Mouse (Mus musculus) midbrain, embryonic 11.5 days (tissue): ENCODE data around the gene Kcnj10. TPM values are rescaled to one million over a fixed set of nuclear protein-coding genes. Genes with fewer than 3 reads are reported as not detected.

Source experiments
- ATAC-seq: fragments of 200-750 bp; cut with Nextera tagmentation; 2 replicates; pipeline ENCODE4 v1.8.0; 2017; ENCODE audit warnings: moderate TSS enrichment, moderate library complexity; ENCODE audit not compliant: low FRiP score
- DNase-seq: peaks from one replicate; pipeline ENCODE4 v3.0.0; 2015; ENCODE audit warnings: low spot score; ENCODE audit errors: missing footprints
- H3K27ac ChIP-seq: fragments of 300-500 bp; sonication (generic); 2 replicates; pipeline ENCODE4 v1.5.1; 2014; ENCODE audit warnings: low read depth, low read length
- H3K27me3 ChIP-seq: fragments of 300-500 bp; sonication (generic); 2 replicates; pipeline ENCODE4 v1.6.1; 2014; ENCODE audit warnings: mild to moderate bottlenecking, low read length, moderate library complexity, mixed read lengths; ENCODE audit not compliant: control insufficient read depth, insufficient read depth
- H3K36me3 ChIP-seq: fragments of 300-500 bp; sonication (generic); 2 replicates; pipeline ENCODE4 v1.6.1; 2014; ENCODE audit warnings: mild to moderate bottlenecking, low read length, moderate library complexity, mixed read lengths; ENCODE audit not compliant: control insufficient read depth, insufficient read depth
- H3K4me1 ChIP-seq: fragments of 300-500 bp; sonication (generic); 2 replicates; pipeline ENCODE4 v1.6.1; 2014; ENCODE audit warnings: low read length; ENCODE audit not compliant: control insufficient read depth, insufficient read depth
- H3K4me2 ChIP-seq: fragments of 300-500 bp; sonication (generic); 2 replicates; pipeline ENCODE4 v1.6.1; 2014; ENCODE audit warnings: mild to moderate bottlenecking, moderate library complexity
- H3K4me3 ChIP-seq: fragments of 300-500 bp; sonication (generic); 2 replicates; pipeline ENCODE4 v1.5.1; 2014; ENCODE audit warnings: low read depth, low read length
- H3K9ac ChIP-seq: fragments of 300-500 bp; sonication (generic); 2 replicates; pipeline ENCODE4 v1.6.1; 2014; ENCODE audit warnings: low read length
- H3K9me3 ChIP-seq: fragments of 300-500 bp; sonication (generic); 2 replicates; pipeline ENCODE4 v1.6.1; 2016; ENCODE audit warnings: low read length; ENCODE audit not compliant: control insufficient read depth
- WGBS: fragments of 180-500 bp; shearing (Covaris S2); extraction: QIAGEN DNeasy Blood & Tissue Kit; methylation state at CpG from one replicate; pipeline ENCODE4 v1.1.7; 2014; 5-methylcytosine and 5-hydroxymethylcytosine counted together
- polyA plus RNA-seq: library from polyadenylated mRNA; unstranded; fragments of >200 nt; fragmentation: Nextera tagmentation; extraction: Ambion mirVana; gene quantifications from 2 replicates; pipeline ENCODE4 v1.2.1, GENCODE M21; 2014

Gene Kcnj10
- polyA plus RNA-seq, 1 experiment from 2014 or later = 0.75 TPM

DNA sequence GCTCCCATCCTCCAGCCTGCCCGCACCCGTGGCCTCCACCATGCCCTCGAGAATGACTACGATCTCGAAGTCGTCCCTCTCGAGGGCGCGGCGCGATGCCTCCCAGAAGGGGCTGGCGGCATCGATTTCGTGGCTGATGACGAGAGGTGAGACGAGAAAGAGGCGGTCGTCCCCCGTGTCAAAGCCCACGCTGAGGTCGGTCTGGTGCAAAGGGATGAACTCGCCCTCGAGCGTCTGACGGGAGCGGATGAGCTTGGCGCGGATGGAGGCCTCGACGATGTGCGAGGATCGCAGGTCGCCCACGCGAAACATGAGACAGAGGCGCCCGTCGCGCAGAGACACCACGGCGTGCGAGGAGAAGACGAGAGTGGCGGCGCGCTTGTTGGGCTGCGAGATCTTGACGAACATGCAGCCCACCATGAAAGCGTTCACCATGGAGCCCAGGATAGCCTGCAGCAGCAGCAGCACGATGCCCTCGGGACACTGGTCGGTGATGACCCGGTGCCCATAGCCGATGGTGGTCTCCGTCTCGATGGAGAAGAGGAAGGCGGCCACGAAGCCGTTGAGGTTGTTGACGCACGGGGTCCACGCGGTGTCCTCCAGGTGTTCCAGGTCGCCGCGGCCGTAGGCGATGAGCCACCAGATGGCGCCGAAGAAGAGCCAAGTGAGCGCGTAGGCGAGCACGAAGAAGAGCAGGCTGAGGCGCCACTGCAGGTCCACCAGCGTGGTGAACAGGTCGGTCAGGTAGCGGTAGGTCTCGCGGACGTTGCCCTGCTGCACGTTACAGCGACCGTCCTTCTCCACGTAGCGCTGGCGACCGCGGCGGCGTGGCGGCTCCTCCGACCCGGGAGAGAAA lies 15.1 kb upstream of the Kcnj10 start:
- Histone ChIP-seq H3K4me3 (peak overlapping the region; percentile 38), H3K27ac (no peak overlapping the region), H3K4me1 (peaks cover 30% of the 10 kb centered on the region), H3K9ac (peak overlapping the region; percentile 52), H3K9me3 (no peaks in the 10 kb centered on the region), H3K36me3 (no peaks in the 10 kb centered on the region), H3K4me2 (peak overlapping the region; percentile 71), H3K27me3 (peaks cover 37% of the 10 kb centered on the region)
- ATAC-seq = peak; percentile 27
- 22% methylated on average over 94 of the region's 94 CpGs for WGBS
- DNase-seq = no peak

DNA sequence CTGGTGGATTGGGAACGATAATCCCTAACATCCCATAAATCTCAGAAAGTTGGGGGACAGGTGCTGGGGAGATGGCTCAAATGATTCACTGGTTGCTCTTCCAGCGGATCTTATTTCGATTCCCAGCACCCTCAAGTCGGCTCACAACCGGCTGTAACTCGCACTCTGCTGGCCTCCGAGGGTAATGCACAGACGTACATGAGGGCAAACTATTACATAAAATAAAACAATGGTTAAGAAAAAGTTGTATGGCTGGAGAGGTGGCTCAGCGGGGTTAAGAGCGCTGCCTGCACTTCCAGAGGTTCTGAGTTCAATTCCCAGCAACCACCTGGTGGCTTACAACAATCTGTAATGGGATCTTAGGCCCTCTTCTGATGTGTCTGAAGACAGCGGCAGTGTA lies 14.3 kb upstream of the Kcnj10 start:
- no peak for ATAC-seq
- Histone ChIP-seq H3K36me3 (no peaks in the 10 kb centered on the region), H3K4me1 (peaks cover 30% of the 10 kb centered on the region), H3K4me2 (peak overlapping the region; percentile 71), H3K27me3 (peaks cover 37% of the 10 kb centered on the region), H3K9ac (no peak overlapping the region), H3K9me3 (no peaks in the 10 kb centered on the region), H3K27ac (no peak overlapping the region), H3K4me3 (peak overlapping the region; percentile 38; the same call in 1 of the 2 replicates)
- DNase-seq = peak; percentile 81
- 60% methylated on average over 11 of the region's 11 CpGs for whole genome bisulfite sequencing

DNA sequence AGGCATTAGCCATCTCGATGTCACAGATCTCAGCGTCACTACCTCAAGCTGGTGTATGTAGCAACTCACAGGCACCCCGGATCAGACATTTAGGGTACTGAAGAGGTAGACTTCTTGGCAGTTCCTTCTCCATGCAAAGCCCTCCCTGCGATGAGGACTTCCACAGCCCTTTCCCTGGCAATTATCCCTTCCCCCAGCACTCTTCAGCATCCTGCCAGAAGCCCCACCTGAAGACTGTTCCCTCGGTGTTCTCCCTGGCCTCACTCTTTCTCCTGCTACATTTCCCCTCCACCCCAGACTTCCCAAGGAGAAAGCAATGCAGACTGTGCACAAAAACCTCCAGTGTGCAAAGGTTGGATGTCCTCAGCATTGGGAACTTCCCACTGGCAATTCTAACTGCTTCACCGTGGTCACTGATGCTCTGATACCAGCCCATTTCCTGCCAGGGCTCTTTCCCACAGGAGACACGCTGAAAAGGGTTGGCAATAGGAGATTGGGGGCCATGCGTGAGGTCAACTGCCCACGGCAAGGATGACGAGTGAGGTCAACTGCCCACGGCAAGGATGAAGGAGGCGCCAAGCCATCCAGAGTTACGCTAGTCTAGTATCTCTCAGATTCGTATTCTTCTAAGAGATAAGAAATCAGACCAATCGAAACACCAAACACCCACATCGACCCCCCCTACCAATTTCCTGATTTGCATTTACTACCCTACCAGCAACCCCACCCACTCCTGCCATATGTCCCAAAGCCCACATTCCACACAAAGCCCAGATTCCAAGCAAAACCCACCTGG lies 13.6 kb upstream of the Kcnj10 start:
- Histone ChIP-seq H3K9ac (no peak overlapping the region), H3K27ac (no peak overlapping the region), H3K27me3 (peaks cover 35% of the 10 kb centered on the region), H3K9me3 (no peaks in the 10 kb centered on the region), H3K4me2 (no peak overlapping the region), H3K36me3 (no peaks in the 10 kb centered on the region), H3K4me3 (no peak overlapping the region), H3K4me1 (peaks cover 30% of the 10 kb centered on the region)
- WGBS = 93% methylated on average over 16 of the region's 16 CpGs
- peak; percentile 73 for DNase-seq
- no peak for ATAC-seq

DNA sequence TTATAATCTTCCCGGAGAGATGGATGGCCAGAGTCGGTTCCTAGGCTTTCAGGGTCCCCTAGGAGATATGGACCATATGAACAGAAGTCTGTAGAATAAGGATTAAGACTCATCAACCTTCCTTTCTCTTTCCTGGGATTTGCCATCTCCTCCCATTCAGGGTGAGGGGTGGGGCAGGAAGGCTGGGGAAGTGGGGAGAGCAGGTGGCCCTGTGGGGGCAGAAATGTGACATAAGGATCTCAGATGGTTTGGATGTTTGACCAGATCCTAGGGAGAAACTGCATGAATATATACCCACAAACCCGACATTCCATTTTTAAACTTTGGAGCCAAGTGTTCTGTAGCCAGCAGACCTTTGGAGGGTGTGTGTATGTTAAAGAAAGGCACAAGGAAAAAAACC lies 13.0 kb upstream of the Kcnj10 start:
- Histone ChIP-seq H3K4me2 (no peak overlapping the region), H3K36me3 (no peaks in the 10 kb centered on the region), H3K9ac (no peak overlapping the region), H3K27me3 (peaks cover 35% of the 10 kb centered on the region), H3K4me1 (peaks cover 23% of the 10 kb centered on the region), H3K4me3 (no peak overlapping the region), H3K9me3 (no peaks in the 10 kb centered on the region), H3K27ac (no peak overlapping the region)
- ATAC-seq = no peak
- WGBS = 90% methylated on average over 3 of the region's 3 CpGs
- DNase-seq = no peak

DNA sequence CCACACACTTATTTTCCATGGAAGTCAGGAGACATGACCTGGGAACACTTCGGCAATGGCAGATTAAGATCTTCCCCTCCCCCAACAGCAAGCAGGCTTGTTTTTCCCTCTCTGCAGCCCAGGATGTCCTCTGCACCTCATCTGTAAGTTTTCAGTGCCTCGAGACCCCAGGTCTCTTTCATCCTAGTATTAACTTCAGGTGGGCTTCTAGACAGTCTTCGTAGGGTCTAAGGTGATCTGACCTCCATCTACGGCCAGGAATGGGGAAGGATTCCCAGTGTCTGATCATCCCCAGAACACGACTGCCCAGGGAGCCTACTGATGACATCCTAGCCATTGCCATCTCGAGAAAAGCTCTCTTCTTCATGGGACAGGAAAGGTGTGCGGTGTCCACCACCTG lies 12.5 kb upstream of the Kcnj10 start:
- Histone ChIP-seq H3K27ac (no peak overlapping the region), H3K36me3 (no peaks in the 10 kb centered on the region), H3K27me3 (peaks cover 35% of the 10 kb centered on the region), H3K4me1 (peaks cover 19% of the 10 kb centered on the region), H3K4me2 (no peak overlapping the region), H3K9ac (no peak overlapping the region), H3K9me3 (no peaks in the 10 kb centered on the region), H3K4me3 (no peak overlapping the region)
- DNase-seq = no peak
- WGBS = 82% methylated on average over 7 of the region's 7 CpGs
- no peak for ATAC-seq

DNA sequence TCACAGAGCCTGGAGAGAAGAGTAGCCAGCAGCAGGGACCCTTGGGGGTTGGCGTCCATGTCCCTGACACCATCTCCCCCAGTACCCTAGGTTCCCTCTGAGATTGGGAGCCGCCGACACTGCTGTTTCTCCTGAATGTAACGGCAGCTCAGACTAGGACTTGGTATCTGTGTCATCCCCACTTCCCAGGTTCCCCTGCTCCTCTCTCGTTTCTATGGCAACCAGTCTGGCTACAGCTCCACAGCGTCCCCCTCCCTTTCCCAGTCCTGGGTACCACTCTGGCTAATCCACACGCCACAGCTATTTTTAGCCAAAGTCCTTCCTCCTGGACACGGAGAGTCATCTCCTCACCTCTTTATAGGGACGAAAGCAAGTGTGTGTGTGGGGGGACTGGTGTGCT lies 11.9 kb upstream of the Kcnj10 start, which contains the start of gene Kcnj9:
Kcnj9 (minus strand) TSS at position 188 of the 400 bp plus-strand sequence.
- Histone ChIP-seq H3K4me1 (peaks cover 16% of the 10 kb centered on the region), H3K27me3 (peaks cover 35% of the 10 kb centered on the region), H3K9me3 (no peaks in the 10 kb centered on the region), H3K9ac (peak within 1 kb of the TSS; percentile 13), H3K4me3 (no peak within 1 kb of the TSS), H3K27ac (no peak within 1 kb of the TSS), H3K4me2 (peak within 1 kb of the TSS; percentile 25; the same call in 1 of the 2 replicates), H3K36me3 (no peaks in the 10 kb centered on the region)
- peak; percentile 88 for DNase-seq
- peak; percentile 82 for ATAC-seq
- WGBS = 18% methylated on average over 9 of the region's 9 CpGs

DNA sequence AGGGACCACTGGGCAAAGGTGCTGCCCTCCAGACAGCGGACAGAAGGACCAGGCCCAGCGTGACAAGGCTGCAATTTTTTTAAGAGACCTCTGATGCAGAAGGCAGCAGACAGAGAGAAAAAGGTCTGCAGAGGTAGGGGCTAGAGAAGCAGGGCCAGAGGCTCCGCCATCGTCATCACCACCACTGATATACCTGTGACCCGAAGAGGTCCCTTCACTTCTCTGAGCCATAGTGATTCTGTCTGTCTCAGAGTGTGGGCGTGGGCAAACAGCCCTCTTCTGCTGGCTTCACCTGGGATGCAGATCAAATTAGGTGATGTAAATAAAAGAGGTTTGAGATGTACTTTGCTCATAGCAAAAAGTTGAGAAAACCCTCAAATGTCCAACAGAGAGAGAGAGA lies 11.4 kb upstream of the Kcnj10 start:
- Histone ChIP-seq H3K27me3 (peaks cover 35% of the 10 kb centered on the region), H3K4me3 (no peak overlapping the region), H3K36me3 (no peaks in the 10 kb centered on the region), H3K4me2 (no peak overlapping the region), H3K9me3 (no peaks in the 10 kb centered on the region), H3K27ac (no peak overlapping the region), H3K9ac (peak overlapping the region; percentile 13; the same call in 1 of the 2 replicates), H3K4me1 (peaks cover 16% of the 10 kb centered on the region)
- DNase-seq (no peak), ATAC-seq (peak; percentile 3; the same call in 1 of the 2 replicates)
- 69% methylated on average over 6 of the region's 6 CpGs for WGBS

DNA sequence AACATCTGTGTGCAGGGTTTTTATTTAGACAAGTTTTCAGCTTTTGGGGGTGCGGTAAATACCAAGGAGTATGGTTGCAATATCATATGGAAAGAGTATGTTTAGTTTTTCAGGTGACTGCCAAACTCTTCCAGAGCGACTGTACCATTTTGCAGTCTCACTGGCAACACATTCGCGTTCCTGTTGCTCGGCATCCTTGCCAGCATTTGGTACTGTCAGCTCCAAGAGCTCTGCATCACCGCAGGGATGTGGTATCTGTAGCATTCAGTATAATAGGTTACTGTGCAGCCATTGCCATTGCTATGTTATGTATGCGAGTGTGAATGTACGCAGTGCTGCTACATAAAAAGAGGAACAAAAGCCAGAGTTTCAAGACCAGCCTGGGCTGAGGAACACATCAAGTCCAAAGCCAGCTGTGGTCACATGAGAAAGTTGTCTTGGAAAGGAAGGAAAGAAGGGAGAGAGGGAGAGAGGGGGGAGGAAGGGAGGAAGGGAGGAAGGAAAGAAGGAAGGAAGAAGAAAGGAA lies 9.5 kb upstream of the Kcnj10 start:
- H3K9ac ChIP-seq = no peak overlapping the region
- WGBS = 77% methylated on average over 8 of the region's 8 CpGs
- no peaks in the 10 kb centered on the region for H3K36me3 ChIP-seq
- ATAC-seq (no peak), DNase-seq (no peak)
- no peaks in the 10 kb centered on the region for H3K9me3 ChIP-seq
- no peak overlapping the region for H3K4me2 ChIP-seq
- peaks cover 19% of the 10 kb centered on the region for H3K27me3 ChIP-seq
- peaks cover 8% of the 10 kb centered on the region for H3K4me1 ChIP-seq
- H3K27ac ChIP-seq = no peak overlapping the region
- no peak overlapping the region for H3K4me3 ChIP-seq
